Mouse (Mus musculus): ENCODE results near the gene Xxylt1. TPM values are rescaled to one million over a fixed set of nuclear protein-coding genes. Genes with fewer than 3 reads are reported as not detected.
A peak's percentile ranks its signal among the peaks of the same experiment; 100 is the strongest.

Xxylt1 gene
- total RNA-seq, 2 experiments from 2014 or later: 13.0 to 13.7 TPM

- no peak for DNase-seq
- intact Hi-C loops (cut with DNase I): no loop called here
Observed at GRCm38 (mm10) chr16:30968402-30969151, 112.7 kb downstream of the Xxylt1 start.

DNA sequence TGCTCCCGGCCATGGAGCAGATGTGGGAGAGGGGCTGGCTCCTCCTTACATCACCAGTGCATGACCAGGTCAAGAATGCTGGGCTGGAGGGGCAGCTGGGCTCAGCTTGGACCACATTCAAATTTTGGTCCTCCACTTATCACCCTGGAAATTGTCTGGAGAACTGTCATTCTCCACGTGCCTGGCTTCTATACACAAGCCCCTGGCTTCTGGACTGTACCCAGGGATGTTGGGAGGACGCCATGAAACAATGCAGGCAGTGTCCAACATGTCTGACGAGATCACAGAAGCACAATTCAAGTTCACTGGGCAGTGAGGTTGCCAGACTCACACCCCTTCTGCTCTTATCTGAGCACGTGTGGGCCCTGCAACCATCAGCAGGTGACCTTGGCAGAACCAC lies 114.5 kb downstream of the Xxylt1 start:
- intact Hi-C loops (cut with DNase I): no loop called here
- DNase-seq: peak; percentile 66 to 86

- DNase-seq: no peak
Observed at GRCm38 (mm10) chr16:30964891-30965290, 116.3 kb downstream of the Xxylt1 start.

GRCm38 (mm10) chr16:30964411-30964810 lies 116.8 kb downstream of the Xxylt1 start:
- intact Hi-C loops (cut with DNase I): no loop called here
- no peak for DNase-seq

More at GRCm38 (mm10) chr16:30964891-30965290, 116.3 kb downstream of the Xxylt1 start:
- intact Hi-C loops (cut with DNase I): no loop called here

GRCm38 (mm10) chr16:30962515-30962914 lies 118.7 kb downstream of the Xxylt1 start:
- intact Hi-C loops (cut with DNase I): no loop called here
- no peak for DNase-seq

DNA sequence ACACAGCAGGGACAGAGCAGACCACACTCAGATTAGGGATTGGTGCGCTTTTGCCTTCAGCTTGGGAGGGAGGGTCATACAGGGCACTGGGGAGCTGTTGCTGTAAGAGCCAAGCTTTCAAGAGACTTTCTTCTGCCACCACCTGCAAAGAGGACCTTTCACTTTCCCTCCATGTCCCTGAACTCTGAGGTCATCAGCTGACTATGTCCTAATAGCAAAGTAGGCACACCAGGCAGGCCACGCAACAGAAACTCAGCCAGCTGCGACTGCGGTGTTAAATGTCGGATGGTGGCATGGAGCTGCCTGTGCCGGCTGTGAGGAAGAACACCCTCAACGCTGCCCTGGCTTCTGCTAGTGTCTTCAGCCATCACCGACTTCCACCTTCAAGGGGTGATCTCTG lies 120.1 kb downstream of the Xxylt1 start:
- intact Hi-C loops (cut with DNase I): no loop called here
- DNase-seq: no peak

- intact Hi-C loops (cut with DNase I): no loop called here
- no peak for DNase-seq
Observed at GRCm38 (mm10) chr16:30960266-30960665, 121.0 kb downstream of the Xxylt1 start.

- no peak for DNase-seq
- intact Hi-C loops (cut with DNase I): no loop called here
Observed at GRCm38 (mm10) chr16:30959692-30960091, 121.5 kb downstream of the Xxylt1 start.

DNA sequence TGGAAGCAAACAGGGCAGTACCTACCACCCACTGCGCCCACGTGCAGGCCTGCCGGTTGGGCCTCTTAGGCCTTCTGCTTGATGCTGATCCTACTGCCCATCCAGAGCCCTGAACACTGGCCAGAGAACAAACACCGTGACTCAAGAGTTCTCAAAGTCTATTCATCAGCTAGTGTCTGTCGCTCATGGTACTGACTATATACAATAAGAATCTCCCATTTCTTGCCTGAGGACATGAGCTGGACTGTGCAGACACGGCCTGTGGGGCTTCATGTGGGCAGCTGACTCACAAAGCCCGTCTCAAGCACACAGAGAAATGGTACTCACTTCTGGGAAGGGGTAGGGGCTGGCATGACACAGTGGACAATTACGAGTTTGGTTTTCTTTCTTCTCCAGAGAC lies 125.1 kb downstream of the Xxylt1 start:
- DNase-seq: no peak

DNA sequence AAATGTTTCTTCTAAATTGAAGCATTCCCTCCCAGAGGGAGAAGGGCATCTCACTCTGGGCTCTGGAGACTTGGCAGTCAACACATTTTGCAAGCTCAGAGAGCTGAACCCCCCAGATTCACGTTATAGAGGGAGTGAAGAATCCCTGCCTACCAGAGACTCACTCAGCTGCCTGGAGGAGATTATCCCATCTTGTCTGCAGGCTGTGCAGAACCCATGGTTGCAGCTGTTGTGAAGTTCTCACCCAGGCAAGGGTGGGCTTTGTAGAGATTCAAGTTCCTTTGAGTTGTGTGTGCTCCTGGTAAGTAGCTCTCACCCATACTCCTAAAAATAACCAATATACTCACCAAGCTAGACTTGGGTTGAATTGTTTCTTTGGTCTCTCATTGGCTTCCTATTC lies 132.6 kb downstream of the Xxylt1 start:
- intact Hi-C loops (cut with DNase I): no loop called here

More for the DNA sequence above, 125.1 kb downstream of the Xxylt1 start:
- intact Hi-C loops (cut with DNase I): no loop called here

GRCm38 (mm10) chr16:30948216-30948615 lies 133.0 kb downstream of the Xxylt1 start:
- no peak for DNase-seq
- intact Hi-C loops (cut with DNase I): no loop called here

More for the DNA sequence above, 132.6 kb downstream of the Xxylt1 start:
- DNase-seq: no peak

DNA sequence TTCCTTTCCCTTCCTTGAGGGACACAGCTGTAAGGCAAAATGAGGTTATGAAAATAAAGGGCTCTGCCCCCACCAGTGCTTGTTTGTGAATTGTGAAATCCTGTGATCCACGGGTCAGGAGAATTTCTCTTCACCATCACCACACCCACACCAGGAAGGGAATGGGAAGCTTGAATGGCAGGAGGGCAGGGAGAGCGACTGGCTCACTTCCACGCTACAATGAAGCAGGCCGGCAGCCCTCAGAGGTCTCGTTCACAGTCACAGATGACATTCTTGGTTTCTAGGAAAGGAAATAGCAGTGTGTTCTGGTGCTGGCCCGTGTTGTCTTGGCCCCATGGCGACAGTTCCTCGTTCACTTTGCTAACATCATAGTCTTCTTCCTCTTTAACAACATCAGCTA lies 136.3 kb downstream of the Xxylt1 start:
- intact Hi-C loops (cut with DNase I): loop anchor here (2.0 kb wide), 1 partner anchor 126 kb away; no protein-coding TSS in a partner anchor
- DNase-seq: no peak

GRCm38 (mm10) chr16:30943919-30944318 lies 137.3 kb downstream of the Xxylt1 start:
- no peak for DNase-seq
- intact Hi-C loops (cut with DNase I): loop anchor here (2.0 kb wide), 1 partner anchor 127 kb away; no protein-coding TSS in a partner anchor

GRCm38 (mm10) chr16:30940699-30941098 lies 140.5 kb downstream of the Xxylt1 start:
- no peak for DNase-seq
- intact Hi-C loops (cut with DNase I): no loop called here

GRCm38 (mm10) chr16:30939903-30940302 lies 141.3 kb downstream of the Xxylt1 start:
- DNase-seq: peak in 1 of 2 experiments; percentile 26
- intact Hi-C loops (cut with DNase I): loop anchor here (2.0 kb wide), 1 partner anchor 69 kb away; no protein-coding TSS in a partner anchor

DNA sequence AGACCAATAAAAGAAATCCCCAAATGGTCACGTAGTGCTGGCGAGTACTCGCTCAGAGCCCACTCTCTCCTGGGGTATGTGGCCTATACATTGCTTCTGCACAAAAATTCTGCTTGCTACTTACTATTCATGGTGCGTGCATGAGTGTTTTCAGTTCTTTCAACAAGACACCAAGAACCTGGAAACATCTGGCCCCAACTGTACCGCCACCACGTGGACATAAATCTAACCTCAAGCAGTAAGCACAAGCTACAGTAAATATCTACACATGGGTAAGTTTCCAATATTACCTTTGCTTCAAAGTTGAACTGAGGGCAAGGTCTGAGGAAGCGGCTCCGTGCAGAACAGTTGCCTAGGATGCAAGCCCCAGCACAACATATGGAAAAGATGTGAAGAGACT lies 142.0 kb downstream of the Xxylt1 start:
- DNase-seq: no peak
- intact Hi-C loops (cut with DNase I): loop anchor here (2.0 kb wide), 1 partner anchor 68 kb away; no protein-coding TSS in a partner anchor

- no peak for DNase-seq
- intact Hi-C loops (cut with DNase I): loop anchor here (2.0 kb wide), 1 partner anchor 68 kb away; no protein-coding TSS in a partner anchor
Observed at GRCm38 (mm10) chr16:30938664-30939063, 142.6 kb downstream of the Xxylt1 start.

- no peak for DNase-seq
- intact Hi-C loops (cut with DNase I): loop anchor here (2.0 kb wide), 1 partner anchor 67 kb away; no protein-coding TSS in a partner anchor
Observed at GRCm38 (mm10) chr16:30937665-30938064, 143.6 kb downstream of the Xxylt1 start.

DNA sequence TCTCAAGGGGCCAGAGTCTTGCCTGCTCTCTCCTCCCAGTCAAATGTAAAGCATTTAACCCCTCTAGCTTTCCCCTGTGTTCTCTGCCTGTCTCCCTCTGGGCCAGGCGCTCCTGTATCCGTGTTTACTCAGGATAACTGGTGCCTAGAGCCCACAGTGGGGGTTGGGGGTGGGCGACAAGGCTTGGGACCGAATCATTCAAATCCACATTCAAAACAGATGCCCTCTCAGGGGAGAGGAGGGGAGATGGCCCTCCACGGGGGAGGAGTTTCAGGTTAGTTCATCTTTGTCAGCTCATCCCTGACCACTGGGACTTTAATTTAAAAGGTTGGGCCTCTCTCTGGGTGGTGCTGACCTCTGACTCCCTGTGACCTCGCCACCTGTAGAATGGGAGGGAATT lies 144.8 kb downstream of the Xxylt1 start:
- intact Hi-C loops (cut with DNase I): no loop called here
- DNase-seq: no peak

GRCm38 (mm10) chr16:30936012-30936461 lies 145.2 kb downstream of the Xxylt1 start:
- intact Hi-C loops (cut with DNase I): no loop called here
- DNase-seq: no peak

- DNase-seq: no peak
- intact Hi-C loops (cut with DNase I): no loop called here
Observed at GRCm38 (mm10) chr16:30934967-30935690, 146.1 kb downstream of the Xxylt1 start.
